Mouse (Mus musculus): ENCODE results near the gene Tmc4.

Tmc4 gene

GRCm38 (mm10) chr7:3643412-3643811, 33.9 kb downstream of the Tmc4 start:
- DNase-seq (ENCODE audit: low spot score in 2 of 2), result no peak

GRCm38 (mm10) chr7:3630478-3630815, 46.9 kb downstream of the Tmc4 start:
- no peak for DNase-seq (ENCODE audit: low spot score in 2 of 2)

DNA sequence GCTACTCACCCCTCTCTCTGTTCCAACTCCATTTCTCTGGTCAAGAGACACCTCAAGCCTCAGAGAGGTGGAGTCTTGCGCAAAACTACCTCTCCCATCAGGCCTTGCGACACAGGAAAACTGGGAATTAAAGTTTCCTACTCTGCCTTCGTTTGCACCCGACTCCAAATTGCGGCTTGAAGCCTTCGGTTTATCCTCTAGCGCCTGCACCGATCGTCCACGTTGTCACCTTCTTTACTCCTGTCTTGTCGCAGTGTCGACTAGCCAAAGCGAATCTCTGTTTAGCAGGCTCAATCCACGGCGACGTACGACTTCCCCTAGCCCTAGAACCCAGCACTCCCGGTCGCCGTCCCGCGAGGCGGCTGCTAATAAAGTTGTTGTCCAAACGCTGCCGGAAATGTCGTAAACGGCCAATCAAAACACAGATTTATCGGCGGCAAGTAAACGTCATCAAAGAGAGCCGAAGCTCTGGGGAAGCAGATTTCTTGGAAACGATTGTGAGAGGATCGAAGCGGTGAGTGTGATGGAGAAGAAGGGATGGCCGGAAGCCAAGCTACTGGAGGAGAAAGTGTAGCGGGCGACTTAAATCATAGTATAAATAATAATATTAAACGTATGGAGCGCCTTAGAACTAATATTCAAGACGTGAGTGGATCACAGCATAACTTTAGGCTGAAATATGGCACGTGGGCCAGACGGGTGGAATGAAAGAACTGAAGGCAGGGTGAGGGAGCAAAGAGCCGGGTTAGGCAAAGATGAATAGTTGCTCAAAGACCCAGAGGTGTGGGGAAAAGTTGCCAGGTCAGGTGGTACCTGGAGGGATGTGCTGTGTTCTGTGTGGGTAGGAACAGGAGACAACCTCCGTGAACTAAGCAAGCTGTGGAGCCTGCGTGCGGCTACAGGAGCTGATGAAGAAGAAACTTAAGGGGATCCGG, 47.5 kb downstream of the Tmc4 start, which contains the start of the genes Tfpt and Prpf31:
TSS of gene Tfpt (minus strand) at position 387 of the 935 bp plus-strand sequence.
TSS of gene Prpf31 (plus strand) at position 443 of the 935 bp plus-strand sequence.
- peak; percentile 88 to 92 for DNase-seq (ENCODE audit: low spot score in 2 of 2)

DNA sequence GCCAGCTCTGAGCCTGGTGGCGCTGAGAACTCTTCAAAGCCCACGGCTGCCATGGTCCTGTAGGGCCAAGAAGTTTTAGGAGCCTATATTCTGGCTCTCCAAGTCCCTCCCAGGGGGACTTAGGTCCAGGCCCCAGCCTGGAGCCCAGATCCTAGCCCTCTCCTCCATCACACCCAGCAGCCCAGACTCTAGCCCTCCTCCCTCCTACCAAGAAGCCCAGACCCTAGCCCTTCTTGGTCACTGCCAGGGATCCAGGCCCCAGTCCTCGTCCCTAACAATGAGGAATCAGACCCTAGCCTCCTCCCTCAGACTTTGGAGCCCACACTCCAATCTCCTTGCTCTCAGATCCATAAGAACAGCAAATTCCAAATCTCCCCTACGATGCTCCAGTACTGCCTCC, 48.3 kb downstream of the Tmc4 start:
- DNase-seq (ENCODE audit: low spot score in 2 of 2), result no peak

DNA sequence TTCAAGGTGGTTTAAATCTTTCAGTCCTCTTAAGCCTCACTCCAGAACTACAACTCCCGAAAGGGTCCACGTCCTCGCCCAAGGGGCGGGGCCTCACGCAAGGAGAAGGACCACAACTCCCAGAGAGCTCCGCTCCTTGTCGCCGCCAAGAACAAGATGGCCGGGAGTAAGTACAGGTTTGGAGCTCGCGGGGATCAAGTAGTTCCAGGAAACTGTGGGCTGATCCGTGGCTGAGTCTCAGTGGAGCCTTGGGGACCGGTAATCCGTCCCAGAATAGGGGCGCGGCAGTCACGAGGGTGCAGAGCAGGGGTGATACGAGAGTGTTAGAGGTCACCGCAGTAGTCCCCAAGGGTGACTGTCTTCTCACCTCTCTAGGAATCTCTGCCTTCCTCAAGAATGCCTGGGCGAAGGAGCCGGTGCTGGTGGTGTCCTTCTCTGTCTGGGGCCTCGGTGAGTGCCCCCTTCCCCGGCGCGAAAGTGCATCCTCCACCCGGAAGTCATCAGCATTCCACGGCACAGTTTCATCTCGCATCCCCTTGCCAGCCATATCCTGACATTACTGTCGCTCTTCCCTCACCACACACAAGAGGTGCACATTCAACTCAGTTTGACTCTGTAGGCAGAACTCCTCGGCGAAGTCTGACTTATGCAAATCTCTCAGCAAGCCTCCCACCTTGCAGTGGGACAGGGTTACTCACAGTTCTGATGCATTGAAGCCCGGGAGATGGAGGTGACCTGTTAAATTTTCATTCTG, 59.9 kb downstream of the Tmc4 start, which contains the start of gene Ndufa3:
TSS of gene Ndufa3 (plus strand) at position 132 of the 754 bp plus-strand sequence.
- peak; percentile 83 to 89 for DNase-seq (ENCODE audit: low spot score in 2 of 2)

DNA sequence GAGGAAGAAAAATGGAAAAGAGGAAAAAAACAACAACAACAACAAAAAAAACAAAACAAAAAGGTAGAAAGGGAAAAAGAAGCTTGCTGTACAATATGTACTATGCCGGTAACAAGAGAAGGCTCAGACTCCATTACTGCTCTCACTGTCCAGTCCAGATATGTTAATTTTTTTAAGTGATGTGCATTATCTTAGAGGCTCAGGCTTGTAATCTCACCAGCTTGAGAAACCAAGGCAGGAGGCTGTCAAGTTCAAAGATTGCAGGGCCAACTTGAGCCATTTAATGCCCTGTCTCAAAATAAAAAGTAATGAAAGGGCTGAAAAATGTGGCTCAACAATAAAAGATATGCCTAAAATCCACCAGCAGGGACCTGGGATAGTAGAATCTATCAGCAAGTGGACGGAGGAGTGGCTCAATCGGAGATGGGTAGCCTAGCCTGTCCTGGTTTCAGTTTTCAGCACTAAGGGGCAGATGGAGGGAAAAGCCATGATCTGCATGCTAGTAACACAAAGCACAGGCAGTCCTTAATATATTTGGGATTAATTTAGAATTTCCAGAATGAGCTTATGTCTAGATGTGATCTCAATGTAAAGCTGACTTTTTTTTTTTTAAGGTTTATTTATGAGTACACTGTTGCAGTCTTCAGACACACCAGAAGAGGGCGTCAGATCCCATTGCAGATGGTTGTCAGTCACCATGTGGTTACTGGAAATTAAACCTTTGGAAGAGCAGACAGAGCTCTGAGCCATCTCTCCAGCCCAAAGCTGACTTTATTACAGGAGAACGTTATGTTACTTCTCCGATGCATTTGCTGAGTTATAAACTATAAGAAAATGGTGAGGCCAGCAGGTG, 60.7 kb downstream of the Tmc4 start:
- no peak for DNase-seq (ENCODE audit: low spot score in 2 of 2)

- no peak for DNase-seq (ENCODE audit: low spot score in 2 of 2)
These were observed 61.3 kb downstream of the Tmc4 start, which contains the start of gene Oscar for GRCm38 (mm10) chr7:3616057-3616388. Gene Oscar (minus strand): TSS chr7:3616157.

Measured in spleen, postnatal 4 days (tissue).